Mouse (Mus musculus) spleen, postnatal 36 days (tissue): ENCODE results near the gene Dlg2.

Experiments
- DNase-seq, 2 experiments: peaks; one replicate each; pipeline ENCODE4 v3.0.0; 2022; ENCODE audit warnings: low spot score in 2 of 2, mixed read lengths in 1 of 2

Dlg2 gene

GRCm38 (mm10) chr7:92180591-92181587, 1704.4 kb downstream of the Dlg2 start:
- no peak for DNase-seq

DNA sequence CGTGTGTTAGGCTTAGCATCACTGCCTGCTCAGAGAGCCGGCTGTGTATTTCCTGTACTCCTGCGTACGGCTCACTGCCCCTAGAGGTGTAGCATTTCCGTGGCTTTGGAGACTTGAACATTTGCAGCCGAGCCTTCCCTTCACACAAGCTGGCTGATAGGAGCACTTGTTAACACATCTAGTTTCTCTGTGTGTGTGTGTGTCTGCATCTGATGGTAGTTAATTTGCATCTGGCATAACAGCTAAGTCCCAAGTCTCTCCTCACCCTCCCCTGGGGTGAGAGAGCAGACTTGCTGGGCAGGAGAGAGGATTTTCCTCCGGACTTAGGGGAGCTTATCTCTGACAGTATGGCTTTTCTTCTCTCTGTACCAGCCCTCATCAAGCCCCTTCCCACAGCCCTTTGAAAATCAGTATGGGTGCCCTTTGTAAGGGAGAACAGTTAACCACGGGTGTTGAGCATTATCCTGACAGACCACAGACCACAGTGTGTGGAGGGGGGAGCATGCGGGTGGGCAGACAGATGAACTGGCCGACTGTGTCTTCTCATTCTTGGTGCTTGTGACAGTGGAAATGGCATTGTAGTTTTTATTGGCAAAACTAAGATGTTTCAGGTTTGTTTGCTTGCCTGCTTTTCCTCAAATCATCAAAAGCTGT, 1705.6 kb downstream of the Dlg2 start:
- no peak for DNase-seq

- no peak for DNase-seq
Measured at GRCm38 (mm10) chr7:92184371-92185059, 1708.0 kb downstream of the Dlg2 start.

DNA sequence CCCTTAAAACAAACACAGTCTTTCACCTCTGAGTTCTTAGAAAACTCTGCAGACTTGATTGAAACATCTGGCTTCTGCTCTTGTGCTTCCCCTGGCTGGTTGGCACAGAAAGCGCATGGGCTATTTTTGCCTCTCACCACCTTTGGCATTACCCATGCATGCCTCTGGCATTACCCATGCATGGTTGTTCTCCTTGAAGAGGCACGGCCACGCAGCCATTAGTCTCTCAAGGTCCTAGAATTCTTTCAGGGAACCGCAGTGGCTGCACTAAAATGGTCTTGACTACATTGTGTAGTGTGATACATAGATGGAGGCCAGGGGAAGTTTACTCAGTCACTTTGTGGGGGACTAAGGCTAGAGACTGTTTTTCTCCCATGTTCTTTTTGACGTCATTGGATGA, 1709.9 kb downstream of the Dlg2 start:
- no peak for DNase-seq

- DNase-seq, result no peak
Measured at GRCm38 (mm10) chr7:92189149-92189548, 1712.7 kb downstream of the Dlg2 start.

GRCm38 (mm10) chr7:92196004-92196403, 1719.5 kb downstream of the Dlg2 start:
- DNase-seq, result no peak

DNA sequence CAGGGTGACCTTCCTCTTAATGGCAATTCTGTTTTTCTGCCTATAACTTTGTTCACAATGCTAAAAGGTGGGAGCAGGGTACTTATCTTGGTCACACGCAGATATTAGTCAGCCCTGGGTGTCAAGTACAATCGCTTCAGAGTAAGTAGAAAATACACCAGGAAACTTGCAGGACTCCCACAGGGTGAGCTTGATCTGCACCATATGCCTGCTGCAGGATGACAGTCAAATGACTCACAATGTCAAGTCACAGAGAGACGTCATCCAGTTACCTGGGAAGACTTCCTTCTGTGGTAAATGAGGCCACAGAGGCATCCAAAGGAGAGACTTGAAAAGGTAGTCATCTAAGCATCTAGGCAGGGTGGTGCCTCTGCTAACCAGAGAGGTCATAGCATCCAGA, 1721.1 kb downstream of the Dlg2 start:
- no peak for DNase-seq

DNA sequence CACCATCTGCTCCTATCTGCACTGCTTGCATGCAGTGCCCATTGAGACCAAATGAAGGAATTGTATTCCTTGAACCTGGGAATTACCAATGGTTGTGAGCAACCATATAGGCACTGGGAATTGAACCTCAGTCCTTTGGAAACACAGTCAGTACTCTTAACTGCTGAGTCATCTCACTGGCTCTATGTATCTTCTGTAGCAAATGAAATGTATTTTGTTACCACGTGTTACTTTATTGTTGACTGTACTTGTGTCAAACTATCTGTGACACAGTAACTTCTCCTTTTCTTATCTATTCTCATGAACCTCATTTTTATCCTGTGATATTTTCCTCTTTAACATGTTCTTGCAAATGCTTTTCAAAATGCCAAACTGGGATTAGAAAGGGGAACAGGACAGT, 1722.7 kb downstream of the Dlg2 start:
- no peak for DNase-seq

- no peak for DNase-seq
Measured at GRCm38 (mm10) chr7:92210701-92211100, 1734.2 kb downstream of the Dlg2 start.

DNA sequence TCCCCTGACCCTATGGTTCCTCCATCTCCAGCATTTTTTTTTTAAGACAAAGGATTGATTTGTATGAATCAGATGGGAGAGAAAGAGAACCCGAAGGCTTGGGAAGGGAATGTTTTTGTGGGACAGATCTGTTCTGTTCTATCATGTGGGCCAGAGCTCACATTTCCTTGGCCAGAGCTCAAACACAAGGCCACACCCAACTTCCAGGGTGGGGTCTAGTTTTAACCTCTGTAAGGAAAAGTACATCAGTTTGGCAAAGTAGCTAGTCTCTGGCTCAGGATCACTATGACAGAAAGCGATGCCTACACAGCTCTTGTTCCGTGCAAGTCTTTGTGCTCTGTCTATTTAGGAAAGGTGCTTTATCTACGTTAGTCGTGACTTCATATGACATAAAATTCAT, 1737.3 kb downstream of the Dlg2 start:
- no peak for DNase-seq

DNA sequence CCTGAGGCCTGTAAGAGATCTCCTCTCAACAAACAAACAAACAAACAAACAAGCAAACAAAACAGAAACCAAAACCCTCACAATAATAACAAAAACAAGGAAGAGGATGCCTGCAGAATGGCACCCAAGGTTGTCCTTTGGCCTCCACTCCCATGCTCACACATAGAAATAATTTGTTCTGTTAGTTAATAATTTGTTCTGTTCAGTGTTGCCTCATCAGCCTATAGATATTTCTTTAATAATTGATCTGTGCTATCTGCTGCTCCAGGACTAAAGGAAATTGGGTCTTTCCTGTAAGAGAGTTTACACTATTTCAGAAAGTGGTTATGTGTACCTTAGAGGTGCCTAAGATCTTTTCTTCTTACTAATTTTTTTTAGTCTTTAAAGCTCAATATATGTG, 1741.7 kb downstream of the Dlg2 start:
- no peak for DNase-seq

DNA sequence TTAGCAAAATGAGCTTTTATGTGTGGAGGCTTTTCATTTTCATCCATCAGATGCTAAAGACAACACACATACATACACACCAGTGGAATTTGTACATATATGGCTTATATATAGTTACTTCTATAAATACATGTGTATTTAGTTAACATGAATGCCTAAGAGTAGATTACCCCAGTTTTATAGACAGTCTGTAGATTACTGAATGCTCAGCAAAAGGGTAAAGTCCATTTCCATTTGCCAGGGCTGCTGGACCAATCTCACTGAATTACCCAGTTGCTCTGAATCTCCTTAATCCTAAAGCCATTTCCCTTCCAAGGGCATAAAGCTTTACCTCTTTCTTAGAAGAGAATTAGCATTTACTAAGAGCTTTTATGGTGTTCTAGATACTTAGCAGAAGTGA, 1744.1 kb downstream of the Dlg2 start:
- no peak for DNase-seq

- DNase-seq, result no peak
Measured at GRCm38 (mm10) chr7:92234476-92235202, 1758.2 kb downstream of the Dlg2 start.

DNA sequence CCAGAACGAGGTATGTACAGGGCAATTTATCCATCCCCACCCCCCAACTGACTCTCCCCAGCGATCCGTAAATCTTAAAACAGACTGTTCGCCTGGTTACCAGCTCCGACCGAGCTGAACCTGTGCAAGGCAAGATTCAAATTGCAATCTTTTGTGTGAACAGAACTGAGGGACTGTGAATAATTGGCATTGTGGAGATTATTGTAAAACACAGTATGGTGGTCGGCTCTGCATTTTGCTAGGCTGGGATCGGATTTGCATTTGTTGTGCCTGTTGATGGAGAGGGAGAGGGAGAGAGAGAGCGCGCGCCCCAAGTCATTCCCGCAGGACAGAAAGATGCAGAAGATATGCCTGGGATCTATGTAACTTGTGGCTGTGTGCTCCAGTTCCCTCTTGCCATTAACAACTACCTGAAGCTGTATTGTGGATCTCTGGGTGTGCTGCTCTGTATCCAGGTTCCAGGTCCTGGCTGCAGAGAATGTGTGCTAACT, 1759.1 kb downstream of the Dlg2 start:
- no peak for DNase-seq

- DNase-seq, result no peak
Measured at GRCm38 (mm10) chr7:92240908-92241307, 1764.4 kb downstream of the Dlg2 start.

DNA sequence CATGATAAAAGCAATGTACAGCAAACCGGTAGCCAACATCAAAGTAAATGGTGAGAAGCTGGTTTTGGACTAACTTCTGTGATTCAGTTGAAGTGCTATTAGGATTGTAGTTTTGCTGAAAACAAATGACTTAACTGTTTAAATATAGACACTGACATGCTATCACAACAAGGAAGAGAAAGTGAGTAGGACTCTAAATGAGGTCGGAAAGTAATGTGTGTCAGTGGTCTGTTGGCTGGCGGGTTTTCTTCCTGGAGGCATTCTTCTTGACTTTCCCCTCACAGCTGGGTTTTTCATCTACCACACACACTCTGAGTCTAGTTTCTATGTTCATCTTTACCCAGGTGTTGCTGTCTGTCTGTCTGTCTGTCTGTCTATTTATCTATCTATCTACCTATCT, 1771.1 kb downstream of the Dlg2 start:
- no peak for DNase-seq

DNA sequence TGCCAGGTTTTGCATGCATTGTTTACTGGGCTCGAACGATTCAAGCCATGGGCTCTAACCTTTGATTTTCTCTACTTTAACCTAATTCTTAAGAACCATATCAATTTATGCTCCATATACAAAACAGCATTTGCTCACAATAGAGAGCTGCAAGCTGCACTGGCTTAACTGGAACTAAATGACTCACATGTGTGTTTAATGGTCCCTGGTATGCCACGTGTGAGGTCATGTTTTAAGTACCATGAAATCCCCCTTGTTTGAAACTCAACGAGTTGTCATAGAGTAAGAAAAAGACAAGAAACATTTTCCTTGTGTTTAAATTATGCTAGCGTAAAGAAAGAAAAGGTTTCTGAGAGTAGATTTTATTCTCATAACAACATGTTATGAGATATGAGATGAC, 1772.1 kb downstream of the Dlg2 start:
- DNase-seq, result no peak

DNA sequence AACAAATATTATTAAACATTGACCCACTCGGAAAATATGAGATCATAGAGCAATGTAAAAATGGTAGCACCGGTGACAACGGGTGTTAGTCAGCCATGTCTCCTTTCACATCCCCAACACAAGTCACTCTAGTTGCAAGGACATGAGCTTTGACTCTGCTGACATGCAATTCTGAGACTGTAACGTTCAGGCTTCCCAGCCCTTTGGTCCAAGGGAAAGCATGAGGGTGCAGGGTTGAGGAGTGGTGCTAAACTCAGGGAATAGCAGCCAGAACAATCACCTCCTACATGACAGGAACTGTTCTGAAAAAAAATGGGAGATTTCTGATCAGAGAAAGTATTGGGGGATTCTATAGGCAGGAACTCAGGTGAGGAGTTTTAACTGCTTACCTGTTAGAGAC, 1781.7 kb downstream of the Dlg2 start:
- no peak for DNase-seq

DNA sequence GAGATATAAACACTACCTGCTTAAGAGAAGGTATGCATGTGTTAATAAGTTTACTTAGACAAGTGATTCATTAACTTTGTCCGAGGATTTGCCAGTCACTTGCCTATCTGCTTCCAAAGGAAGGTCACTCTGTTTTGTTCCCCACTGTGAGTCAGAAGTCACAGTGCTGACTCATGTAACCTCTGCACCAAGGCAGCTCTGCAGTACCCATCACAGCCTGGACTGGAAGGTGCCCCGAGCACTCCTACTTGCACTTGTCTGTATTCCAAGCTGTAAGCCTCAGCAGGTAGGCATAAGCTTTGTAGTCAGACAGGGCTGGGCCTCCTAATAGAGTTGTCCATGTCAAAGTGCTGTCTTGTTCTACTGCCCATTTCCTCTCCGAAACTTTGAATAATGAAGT, 1782.2 kb downstream of the Dlg2 start:
- no peak for DNase-seq

GRCm38 (mm10) chr7:92264325-92264724, 1787.9 kb downstream of the Dlg2 start:
- no peak for DNase-seq

DNA sequence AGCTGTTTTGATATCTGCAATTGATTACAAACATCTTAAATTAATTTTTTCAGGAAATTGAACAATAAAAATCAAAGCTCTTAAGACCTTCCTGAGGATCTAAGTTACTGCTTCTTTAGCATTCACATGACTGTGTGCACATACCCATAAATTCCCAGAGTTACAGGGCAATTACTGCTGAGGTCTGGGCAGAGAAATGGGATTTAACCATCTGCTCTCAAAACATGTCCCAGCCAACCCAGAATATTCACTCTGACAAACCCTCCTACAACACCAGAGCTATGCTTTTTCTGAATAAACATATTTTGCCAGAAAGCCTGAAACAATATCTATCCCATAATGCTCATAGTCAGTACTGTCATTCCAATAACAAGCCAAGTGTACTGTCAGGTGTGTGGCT, 1788.5 kb downstream of the Dlg2 start:
- no peak for DNase-seq

GRCm38 (mm10) chr7:92275353-92275752, 1798.9 kb downstream of the Dlg2 start:
- DNase-seq, result no peak
